ENCODE assay signal across 20 mouse cellular contexts in genomic region chr2:150929156-150929555, GRCm38 (mm10).
"Had no signal": no experiment of that assay in that cellular context is flagged by ENCODE, and none has a peak within 500 bp of the region (broad histone marks: within the 10 kb centered on the region; RNA-seq: fewer than 3 reads in every experiment).

No protein-coding gene starts in this region.

- ATAC-seq: liver, postnatal 0 days; lung, postnatal 0 days; midbrain, embryonic 15.5 days had no signal

- H3K9me3 ChIP-seq: limb, embryonic 12.5 days; limb, embryonic 15.5 days; midbrain, embryonic 12.5 days; midbrain, embryonic 15.5 days; neural tube, embryonic 12.5 days; neural tube, embryonic 15.5 days had no signal

- H3K4me1 ChIP-seq: limb, embryonic 12.5 days; limb, embryonic 15.5 days; midbrain, embryonic 12.5 days; midbrain, embryonic 15.5 days; neural tube, embryonic 12.5 days; neural tube, embryonic 15.5 days had no signal

- H3K27me3 ChIP-seq: limb, embryonic 12.5 days; limb, embryonic 15.5 days; midbrain, embryonic 12.5 days; midbrain, embryonic 15.5 days; neural tube, embryonic 12.5 days; neural tube, embryonic 15.5 days had no signal

- H3K4me2 ChIP-seq: limb, embryonic 12.5 days; limb, embryonic 15.5 days; liver, embryonic 11.5 days; lung, embryonic 14.5 days; midbrain, embryonic 12.5 days; midbrain, embryonic 15.5 days; neural tube, embryonic 12.5 days; neural tube, embryonic 15.5 days had no signal

- H3K27ac ChIP-seq: limb, embryonic 12.5 days; limb, embryonic 15.5 days; liver, embryonic 14.5 days; macrophage; midbrain, embryonic 12.5 days; midbrain, embryonic 15.5 days; neural tube, embryonic 12.5 days; neural tube, embryonic 15.5 days had no signal

- DNase-seq: kidney, postnatal 14 days; kidney, postnatal 4 days; left cerebral cortex, postnatal 4 days; liver, postnatal 0 days; lung, embryonic 14.5 days; retina, postnatal 1 day; right cerebral cortex, postnatal 25 days; spleen, adult 18-20 months; thymus, adult 18-20 months; thymus, postnatal 36 days had no signal

- H3K4me3 ChIP-seq: limb, embryonic 12.5 days; limb, embryonic 15.5 days; midbrain, embryonic 12.5 days; midbrain, embryonic 15.5 days; neural tube, embryonic 12.5 days; neural tube, embryonic 15.5 days had no signal

- H3K9ac ChIP-seq: limb, embryonic 12.5 days; limb, embryonic 15.5 days; liver, embryonic 14.5 days; liver, postnatal 0 days; lung, embryonic 14.5 days; midbrain, embryonic 12.5 days; midbrain, embryonic 15.5 days; neural tube, embryonic 12.5 days; neural tube, embryonic 15.5 days had no signal
